Mouse (Mus musculus): ENCODE data around the gene Cdk5.
"Not testable (repeated sequence)": the region's sequence is repeated elsewhere in the genome, so short reads cannot be mapped to it uniquely, and the experiment has no call there.

Cdk5 gene

GRCm38 (mm10) chr5:24396254-24396653, 27.1 kb downstream of the Cdk5 start:
- DNase-seq, result not testable (repeated sequence)

- DNase-seq, result peak; percentile 92
These were observed 29.0 kb downstream of the Cdk5 start for GRCm38 (mm10) chr5:24394165-24394894.

DNA sequence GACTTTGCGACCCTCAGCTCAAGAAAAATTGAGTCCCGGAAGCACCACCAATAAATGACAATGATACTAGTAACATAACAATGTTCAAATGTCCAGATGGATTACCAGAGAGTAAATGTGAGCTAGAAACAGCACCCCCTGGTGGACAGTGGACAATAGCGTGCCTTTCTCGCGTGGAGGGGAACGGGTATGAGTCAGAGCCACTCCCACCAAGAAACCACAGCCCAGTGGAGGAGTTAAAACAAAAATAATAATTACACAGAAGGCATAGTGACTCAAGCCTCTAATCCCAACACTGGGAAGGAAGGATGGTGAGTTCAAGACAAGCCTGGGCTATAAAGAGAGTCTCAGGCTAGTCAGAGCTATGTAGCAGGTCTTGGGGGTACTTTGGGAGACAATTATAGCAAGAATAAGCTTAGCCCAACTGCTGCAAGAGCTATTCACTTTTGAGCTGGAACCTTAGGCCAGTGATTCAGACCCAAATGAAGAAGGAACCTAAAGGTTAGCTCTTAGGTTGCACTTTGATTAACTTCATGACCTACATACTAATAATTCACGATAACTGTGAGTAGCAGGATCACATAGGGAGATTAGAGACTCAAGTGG, 29.8 kb downstream of the Cdk5 start, which contains the start of gene Abcb8:
Gene Abcb8, plus strand, starts transcription at position 272 of the 606 bp plus-strand sequence.
- peak; percentile 91 for DNase-seq

- no peak for DNase-seq
These were observed 30.6 kb downstream of the Cdk5 start for GRCm38 (mm10) chr5:24392724-24393123.

- DNase-seq, result no peak
These were observed 31.5 kb downstream of the Cdk5 start, which contains the start of gene Atg9b for GRCm38 (mm10) chr5:24391864-24392263. Gene Atg9b (minus strand): TSS chr5:24392143.

DNA sequence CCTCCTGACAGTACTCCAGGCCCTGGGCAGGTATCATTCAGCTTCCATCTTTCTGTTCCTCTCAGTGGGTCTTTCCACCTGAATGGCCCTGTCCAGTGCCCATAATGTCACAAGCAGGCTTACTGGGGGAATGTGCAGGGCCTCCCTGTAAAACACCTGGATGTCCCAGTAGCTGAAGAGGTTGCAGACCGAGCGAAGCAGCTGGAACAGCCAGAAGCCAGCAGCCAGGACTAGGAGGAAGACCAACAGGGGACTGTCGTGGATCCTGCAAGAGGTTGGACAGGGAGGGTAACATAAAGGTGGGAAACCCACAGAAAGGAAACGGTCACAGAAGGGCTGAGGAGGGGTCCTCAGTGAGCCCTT, 33.7 kb downstream of the Cdk5 start:
- DNase-seq, result no peak

- DNase-seq, result peak; percentile 22
These were observed 34.2 kb downstream of the Cdk5 start for GRCm38 (mm10) chr5:24389011-24389657.

DNA sequence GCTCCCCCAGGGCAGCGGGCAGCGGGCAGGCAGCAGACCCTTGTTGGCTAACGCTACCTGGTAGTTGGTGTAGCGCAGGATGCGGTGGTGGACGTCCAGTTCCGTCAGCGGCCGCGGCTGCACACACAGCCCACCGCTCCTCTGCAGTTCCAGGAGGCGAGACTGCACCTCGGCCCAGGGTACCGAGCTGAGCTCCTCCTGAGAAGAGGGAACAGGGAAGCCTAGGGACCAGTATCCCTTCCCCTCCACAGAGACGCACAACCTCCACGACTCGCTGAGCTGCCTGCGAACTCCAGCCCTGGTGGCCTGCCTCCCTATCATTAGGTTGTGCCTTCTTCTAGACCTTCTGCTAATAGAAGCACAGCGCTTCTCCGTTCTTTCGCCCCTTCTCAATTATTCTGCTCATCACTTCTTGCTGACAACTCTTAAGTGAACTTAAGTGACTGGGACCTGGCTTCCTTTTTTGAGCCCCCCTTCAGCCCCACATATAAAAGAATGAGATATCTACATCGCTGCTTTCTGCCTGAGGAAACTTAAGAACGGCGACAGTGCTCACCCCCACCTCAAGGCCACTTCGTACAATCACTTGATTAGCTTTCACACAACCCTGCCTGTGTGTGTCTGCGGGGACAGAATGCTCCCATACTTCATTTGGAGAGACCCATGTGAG, 34.9 kb downstream of the Cdk5 start:
- DNase-seq, result no peak

DNA sequence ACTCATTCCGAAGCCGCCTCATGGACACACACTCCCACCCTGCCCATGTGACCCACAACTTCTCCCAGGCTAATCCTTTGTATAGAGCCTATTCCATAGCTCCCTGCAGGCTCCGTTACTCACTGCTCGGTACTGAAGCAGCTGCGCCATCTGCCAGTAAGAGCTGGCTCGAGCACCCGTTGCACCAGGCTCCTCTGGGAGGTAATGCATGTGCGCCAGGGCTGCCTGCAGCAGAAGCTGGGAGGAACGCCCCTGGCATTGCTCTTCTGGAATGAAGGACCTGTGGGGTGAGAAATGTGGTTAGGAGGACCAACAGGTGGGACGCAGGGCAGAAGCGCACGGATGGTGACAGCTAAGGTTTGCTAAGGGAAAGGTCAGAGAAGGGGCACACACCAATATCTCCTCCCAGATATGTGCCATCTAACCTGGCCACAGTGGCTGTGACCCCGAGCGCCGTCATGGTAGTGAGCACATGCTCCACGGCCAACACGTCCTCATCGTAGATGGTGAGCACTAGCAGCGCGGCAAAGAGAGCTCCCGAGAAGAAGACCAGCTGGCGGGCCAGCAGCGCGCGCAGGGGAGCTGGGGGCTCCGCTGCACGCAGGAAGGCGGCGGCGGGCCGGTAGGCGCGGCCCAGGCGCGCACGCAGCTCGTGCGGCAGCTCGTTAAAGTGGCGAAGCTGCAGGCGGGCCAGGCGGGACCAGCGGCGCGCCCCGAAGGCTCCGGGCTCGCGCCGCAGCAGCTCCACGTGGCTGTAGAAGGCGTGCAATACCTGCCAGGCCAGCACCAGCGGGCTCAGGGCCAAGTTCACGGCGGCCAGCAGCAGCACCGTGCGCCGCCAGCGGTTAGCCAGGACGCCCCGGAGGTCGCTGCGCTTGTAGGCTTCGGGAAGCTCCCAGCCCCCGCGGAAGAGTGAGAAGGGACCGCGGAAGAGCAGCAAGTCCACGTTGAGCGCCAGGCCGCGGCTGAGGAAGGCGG, 35.8 kb downstream of the Cdk5 start:
- DNase-seq, result peak; percentile 61

DNA sequence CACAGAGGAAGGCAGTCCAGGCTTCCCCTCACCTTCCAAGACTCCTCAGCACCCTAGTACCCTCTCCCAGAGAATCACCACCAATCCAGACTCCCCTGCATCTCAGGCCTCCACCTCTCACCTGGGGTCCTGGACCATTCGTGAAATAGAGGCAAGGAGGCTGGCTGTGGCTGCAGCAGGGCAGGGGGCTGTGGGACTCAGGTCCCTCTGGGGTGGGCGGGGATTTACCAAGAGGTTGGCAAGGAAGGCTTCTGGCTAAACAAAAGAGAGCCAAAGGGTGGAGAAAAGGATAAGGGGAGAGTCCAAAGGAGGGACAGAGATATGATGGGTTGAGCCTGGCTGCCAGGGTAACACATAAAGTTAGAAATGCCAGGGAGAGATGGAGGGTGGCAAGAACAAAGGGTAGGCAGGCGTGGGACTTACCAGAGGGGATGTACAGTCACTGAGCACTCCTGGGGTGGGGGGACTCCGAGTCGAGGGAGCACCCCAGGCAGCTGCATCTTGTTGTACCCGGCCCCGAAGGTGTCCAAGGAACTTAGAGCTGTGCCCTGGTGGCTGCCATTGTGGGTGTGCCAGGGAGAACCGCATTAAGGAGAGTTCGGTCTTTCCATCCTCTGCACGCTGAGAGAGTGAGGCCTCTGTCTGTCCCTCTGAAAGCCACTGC, 37.3 kb downstream of the Cdk5 start:
- no peak for DNase-seq

GRCm38 (mm10) chr5:24385374-24385773, 38.0 kb downstream of the Cdk5 start:
- DNase-seq, result no peak

GRCm38 (mm10) chr5:24384407-24384806, 38.9 kb downstream of the Cdk5 start:
- DNase-seq, result no peak

GRCm38 (mm10) chr5:24383026-24383859, 40.1 kb downstream of the Cdk5 start:
- DNase-seq, result peak; percentile 92

- DNase-seq, result no peak
These were observed 41.3 kb downstream of the Cdk5 start for GRCm38 (mm10) chr5:24381988-24382387.

DNA sequence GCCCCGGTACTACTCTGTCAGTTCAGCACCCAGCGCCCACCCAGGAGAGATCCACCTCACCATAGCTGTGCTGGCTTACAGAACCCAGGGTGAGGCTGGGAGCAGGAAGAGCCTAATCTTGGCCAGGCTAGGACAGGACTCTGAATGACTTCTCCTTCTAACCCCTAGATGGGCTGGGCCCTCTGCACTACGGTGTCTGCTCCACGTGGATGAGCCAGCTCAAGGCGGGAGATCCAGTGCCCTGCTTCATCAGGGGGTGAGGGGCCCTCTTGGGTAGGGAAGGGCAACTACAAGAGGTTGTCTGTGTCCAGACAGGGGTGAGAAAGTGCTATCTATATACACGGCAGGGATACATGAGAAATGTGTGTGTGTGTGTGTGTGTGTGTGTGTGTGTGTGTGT, 41.8 kb downstream of the Cdk5 start:
- DNase-seq, result no peak

GRCm38 (mm10) chr5:24380499-24380898, 42.8 kb downstream of the Cdk5 start:
- DNase-seq, result no peak

DNA sequence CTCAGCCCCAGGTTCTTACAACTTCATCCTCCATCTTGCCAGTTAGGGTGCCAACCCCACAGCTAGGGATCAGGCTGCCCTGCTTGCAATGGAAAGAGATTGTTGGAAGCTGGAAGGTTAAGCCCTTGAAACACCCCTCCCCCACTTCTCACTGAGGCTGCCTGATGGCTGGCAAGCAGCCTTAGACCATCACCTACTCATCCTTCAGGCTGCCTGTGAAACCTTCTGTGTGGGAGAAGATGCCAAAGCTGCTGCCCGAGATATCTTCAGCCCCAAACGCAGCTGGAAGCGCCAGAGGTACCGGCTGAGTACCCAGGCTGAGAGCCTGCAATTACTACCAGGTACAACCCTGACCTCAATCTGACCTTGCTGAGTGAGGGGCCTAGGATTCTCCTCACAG, 43.8 kb downstream of the Cdk5 start:
- no peak for DNase-seq

DNA sequence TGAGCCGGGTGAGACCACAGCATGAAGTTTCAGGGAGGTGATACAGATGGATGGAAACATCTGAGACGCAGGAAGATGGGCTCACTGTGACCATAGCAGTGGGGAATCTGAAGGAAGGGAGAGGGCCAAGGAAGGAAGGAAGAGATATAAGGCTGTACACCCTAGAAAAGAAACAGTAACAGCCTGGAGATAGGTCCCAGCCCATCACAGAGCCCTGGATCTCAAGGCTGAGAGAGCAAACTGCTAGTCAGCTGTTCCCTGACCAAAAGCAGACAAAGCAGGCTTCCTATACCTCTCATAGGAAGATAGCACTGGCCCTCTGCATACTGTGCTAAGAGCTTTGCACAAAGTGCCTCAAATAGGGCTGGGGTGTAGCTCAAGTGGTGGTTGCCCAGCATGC, 44.6 kb downstream of the Cdk5 start:
- DNase-seq, result no peak

DNA sequence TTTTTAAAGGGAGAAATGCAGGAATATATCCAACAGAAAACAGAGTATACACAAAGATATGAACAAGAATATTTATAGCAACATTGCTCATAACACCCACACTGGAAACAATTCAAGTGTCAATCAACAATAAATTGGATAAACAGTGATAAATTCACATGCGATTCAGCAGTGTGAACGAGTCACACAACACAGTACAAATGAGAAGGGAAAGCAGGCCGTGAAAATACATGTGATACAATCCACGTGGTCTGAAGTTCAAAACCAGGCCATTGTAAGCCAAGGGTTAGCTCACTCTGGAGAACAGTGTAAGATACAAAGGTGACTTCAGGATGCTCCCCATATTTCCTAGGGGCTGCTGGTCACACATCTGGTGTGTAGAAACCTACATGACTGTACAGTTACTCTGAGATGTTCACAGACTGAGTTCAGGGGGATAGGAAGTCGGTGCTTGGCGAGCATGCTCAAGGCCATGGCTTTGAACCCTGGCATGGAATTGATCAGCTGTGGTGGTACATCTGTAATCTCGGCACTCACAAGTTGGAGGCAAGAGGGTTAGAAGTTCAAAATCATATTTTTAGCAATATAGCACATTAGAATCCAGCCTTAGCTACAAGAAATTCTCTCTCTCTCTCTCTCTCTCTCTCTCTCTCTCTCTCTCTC, 48.5 kb downstream of the Cdk5 start:
- no peak for DNase-seq

- no peak for DNase-seq
These were observed 49.1 kb downstream of the Cdk5 start for GRCm38 (mm10) chr5:24374216-24374615.

Data from lung, postnatal 14 days (tissue).